Mouse (Mus musculus): ENCODE data around the gene Heatr1.

DNA sequence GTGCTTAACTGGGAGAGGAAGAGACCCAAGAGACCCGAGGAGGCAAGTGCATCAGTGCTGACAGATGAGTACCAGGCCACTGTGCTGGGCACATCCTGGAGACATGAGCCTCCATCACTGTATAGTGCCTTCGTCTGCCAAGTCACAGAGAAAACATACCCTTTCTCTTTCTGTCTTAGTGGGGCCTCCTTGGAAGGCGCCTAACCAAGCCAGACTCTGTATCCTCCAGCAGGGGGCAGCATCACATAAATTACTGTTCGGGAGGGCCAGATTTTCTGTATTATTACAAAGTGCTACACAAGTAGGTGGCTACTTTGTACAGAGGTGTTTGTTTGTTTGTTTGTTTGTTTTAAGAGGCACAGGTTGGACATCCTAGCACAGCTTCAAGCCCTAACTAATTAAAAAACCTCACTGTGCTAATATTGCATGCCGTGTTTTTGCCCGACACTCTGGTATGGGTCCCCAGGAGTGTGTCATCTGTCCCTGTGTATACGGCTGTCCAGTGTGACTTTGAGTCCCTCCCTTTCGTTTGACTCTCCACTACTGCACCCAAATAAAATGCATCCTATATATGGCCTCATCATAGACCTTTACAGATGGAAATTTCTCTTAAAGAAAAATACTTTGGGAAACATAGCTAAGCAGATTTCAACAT, 79.0 kb downstream of the Heatr1 start:
- TF ChIP-seq CTCF (IDR thresholded peaks at IDR 0.05; ENCODE audit: low read depth) (peak; percentile 89), EP300 (IDR thresholded peaks at IDR 0.05; ENCODE audit: low read depth) (no peak)
